Mouse (Mus musculus): ENCODE data around the gene Psmc6.

- TF ChIP-seq EP300 (IDR thresholded peaks at IDR 0.05; ENCODE audit: low read depth) (no peak), CTCF (IDR thresholded peaks at IDR 0.05; ENCODE audit: low read depth) (no peak)
These were observed 11.6 kb upstream of the Psmc6 start for GRCm38 (mm10) chr14:45317921-45318411.
